Mouse (Mus musculus) neural tube, embryonic 15.5 days (tissue): Measurements from ENCODE around the gene Lrrn4. TPM values are rescaled to one million over a fixed set of nuclear protein-coding genes. Genes with fewer than 3 reads are reported as not detected.

ENCODE experiments used
- polyA plus RNA-seq: library from polyadenylated mRNA; unstranded; fragments of >200 nt; fragmentation: Nextera tagmentation; extraction: Ambion mirVana; gene quantifications from 2 replicates; pipeline ENCODE4 v1.2.1, GENCODE M21; 2015

Lrrn4 gene
- polyA plus RNA-seq, 1 experiment from 2014 or later: 1.2 TPM

Other genes with a start within 250 kb of the Lrrn4 start
- gene Shld1, start 194.0 kb downstream of the Lrrn4 start, polyA plus RNA-seq: 20.7 and 23.3 TPM in 2 replicates
- gene Chgb, start 99.6 kb downstream of the Lrrn4 start, polyA plus RNA-seq: 97.7 and 109 TPM in 2 replicates
- gene Trmt6, start 64.8 kb downstream of the Lrrn4 start, polyA plus RNA-seq: 19.4 and 20.9 TPM in 2 replicates
- 5.2 and 6.4 TPM in 2 replicates for gene Mcm8, start 64.8 kb downstream of the Lrrn4 start, polyA plus RNA-seq
- 13.9 and 19.4 TPM in 2 replicates for gene Crls1, start 34.2 kb downstream of the Lrrn4 start, polyA plus RNA-seq
- 11.7 TPM in 1 of 2 replicates, not detected in the other for gene Fermt1, start 65.0 kb upstream of the Lrrn4 start, polyA plus RNA-seq